26 mouse cellular contexts compared by ENCODE assay signal in the genomic region with DNA sequence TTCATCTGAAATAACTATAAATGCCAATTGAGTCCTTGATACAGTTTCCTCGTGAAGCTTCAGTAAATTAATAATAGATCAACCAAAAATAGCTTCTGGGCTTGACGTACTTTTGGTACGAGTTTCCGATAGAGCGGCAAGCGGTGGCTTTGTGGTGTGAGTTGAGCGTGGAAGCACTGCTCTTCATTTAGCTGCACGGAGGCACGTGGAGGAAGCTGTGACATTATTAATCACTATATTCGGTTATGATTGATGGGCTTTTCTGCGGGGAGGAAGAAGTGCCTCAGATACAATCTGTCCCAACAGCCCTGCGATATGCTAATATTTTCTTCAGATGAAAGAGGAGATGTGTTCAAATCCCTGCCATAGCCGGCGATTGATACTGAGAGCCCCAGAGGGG.
"Had no signal": no experiment of that assay in that cellular context is flagged by ENCODE, and none has a peak within 500 bp of the region (broad histone marks: within the 10 kb centered on the region; RNA-seq: fewer than 3 reads in every experiment).

No protein-coding gene starts in this region.

- H3K4me3 ChIP-seq: heart, embryonic 10.5 days; heart, embryonic 12.5 days; hindbrain, embryonic 10.5 days; hindbrain, embryonic 12.5 days; kidney, embryonic 15.5 days; limb, embryonic 13.5 days; limb, embryonic 15.5 days; liver, embryonic 12.5 days had no signal

- H3K9ac ChIP-seq: heart, embryonic 12.5 days; hindbrain, embryonic 12.5 days; hindbrain, embryonic 14.5 days; kidney, embryonic 15.5 days; limb, embryonic 13.5 days; limb, embryonic 15.5 days; liver, embryonic 12.5 days; liver, embryonic 14.5 days had no signal

- H3K27ac ChIP-seq: heart, embryonic 10.5 days; hindbrain, embryonic 10.5 days; hindbrain, embryonic 12.5 days; hindbrain, embryonic 14.5 days; hindbrain, postnatal 0 days; kidney, embryonic 15.5 days; kidney, postnatal 0 days; limb, embryonic 13.5 days; limb, embryonic 15.5 days; liver, embryonic 12.5 days; liver, embryonic 14.5 days had no signal

- H3K36me3 ChIP-seq: heart, embryonic 10.5 days; heart, embryonic 12.5 days; hindbrain, embryonic 10.5 days; hindbrain, embryonic 12.5 days; kidney, embryonic 15.5 days; limb, embryonic 13.5 days; limb, embryonic 15.5 days; liver, embryonic 12.5 days had no signal

- H3K9me3 ChIP-seq: heart, embryonic 10.5 days; heart, embryonic 12.5 days; hindbrain, embryonic 10.5 days; hindbrain, embryonic 12.5 days; kidney, embryonic 15.5 days; limb, embryonic 13.5 days; limb, embryonic 15.5 days; liver, embryonic 12.5 days had no signal

- H3K4me2 ChIP-seq: heart, embryonic 12.5 days; hindbrain, embryonic 12.5 days; hindbrain, embryonic 14.5 days; kidney, embryonic 15.5 days; limb, embryonic 13.5 days; limb, embryonic 15.5 days; liver, embryonic 12.5 days had no signal

- ATAC-seq: hindbrain, postnatal 0 days; intestine, embryonic 16.5 days; liver, embryonic 12.5 days had no signal

- DNase-seq: gastrocnemius, postnatal 14 days; gastrocnemius, postnatal 36 days; heart, adult 18-20 months; heart, postnatal 10 days; heart, postnatal 4 days; kidney, adult 11 months; kidney, adult 2 months; kidney, adult 9 months; kidney, postnatal 14 days; kidney, postnatal 36 days; layer of hippocampus, adult 9-11 months; layer of hippocampus, postnatal 36 days; left cerebral cortex, postnatal 4 days had no signal

- H3K4me1 ChIP-seq: heart, embryonic 10.5 days; heart, embryonic 12.5 days; hindbrain, embryonic 10.5 days; kidney, embryonic 15.5 days; limb, embryonic 13.5 days; liver, embryonic 12.5 days had no signal

- H3K27me3 ChIP-seq: liver, embryonic 12.5 days had no signal
